Mouse (Mus musculus): ENCODE data around the gene C1qtnf1. TPM values are rescaled to one million over a fixed set of nuclear protein-coding genes. Genes with fewer than 3 reads are reported as not detected.

C1qtnf1 gene
- polyA plus RNA-seq, 1 experiment from 2014 or later = 2.8 TPM

GRCm38 (mm10) chr11:118428944-118429709 lies 1.1 kb downstream of the C1qtnf1 start:
- Histone ChIP-seq H3K4me2 (peak overlapping the region; percentile 46), H3K27ac (no peak overlapping the region), H3K27me3 (peaks cover 20% of the 10 kb centered on the region; the same call in 1 of the 2 replicates), H3K9me3 (no peaks in the 10 kb centered on the region), H3K36me3 (no peaks in the 10 kb centered on the region), H3K4me3 (peak overlapping the region; percentile 24), H3K4me1 (replicated peaks) (peaks cover 55% of the 10 kb centered on the region), H3K9ac (peak overlapping the region; percentile 53; the same call in 1 of the 2 replicates)
- ATAC-seq (ENCODE audit: low FRiP score) = no peak
- 58% methylated on average over 8 of the region's 8 CpGs for WGBS

- no peak overlapping the region for H3K27ac ChIP-seq
- no peak overlapping the region for H3K4me2 ChIP-seq
- no peak overlapping the region for H3K4me3 ChIP-seq
- no peak for ATAC-seq (ENCODE audit: low FRiP score)
- no peaks in the 10 kb centered on the region for H3K9me3 ChIP-seq
- H3K4me1 ChIP-seq (replicated peaks) = peaks cover 50% of the 10 kb centered on the region
- whole genome bisulfite sequencing = 62% methylated on average over 4 of the region's 4 CpGs
- peak overlapping the region; percentile 25; the same call in 1 of the 2 replicates for H3K9ac ChIP-seq
- no peaks in the 10 kb centered on the region for H3K36me3 ChIP-seq
- peaks cover 20% of the 10 kb centered on the region; the same call in 1 of the 2 replicates for H3K27me3 ChIP-seq
Measured at GRCm38 (mm10) chr11:118430291-118430885, 2.4 kb downstream of the C1qtnf1 start.

- no peaks in the 10 kb centered on the region for H3K9me3 ChIP-seq
- WGBS = 76% methylated on average over 16 of the region's 16 CpGs
Measured at GRCm38 (mm10) chr11:118431100-118431948, 3.3 kb downstream of the C1qtnf1 start.

DNA sequence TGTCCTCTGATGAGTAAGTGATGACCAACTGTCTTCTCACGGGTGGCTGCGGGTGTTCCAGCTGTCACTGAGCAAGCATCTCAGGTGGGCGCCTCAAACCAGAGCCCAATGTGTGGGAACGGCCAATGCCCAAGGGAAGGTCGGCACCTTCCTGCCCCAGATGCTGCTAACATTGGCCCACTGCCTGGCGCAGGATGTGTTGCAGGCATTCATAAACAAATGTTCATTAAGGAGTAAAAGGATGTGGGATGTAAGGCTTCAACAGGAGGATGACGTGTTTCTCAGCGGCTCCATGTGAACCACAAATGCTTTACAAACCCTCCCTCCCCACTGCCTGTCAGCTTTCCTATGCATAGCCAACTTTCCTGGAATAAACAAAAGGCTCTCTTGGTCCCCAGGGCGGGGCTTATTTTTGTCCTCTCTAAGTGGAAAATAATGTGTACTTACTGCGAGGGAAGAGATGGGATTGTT lies 5.4 kb downstream of the C1qtnf1 start:
- Histone ChIP-seq H3K36me3 (no peaks in the 10 kb centered on the region), H3K4me1 (replicated peaks) (peaks cover 62% of the 10 kb centered on the region), H3K4me3 (no peak overlapping the region), H3K9ac (peak overlapping the region; percentile 24; the same call in 1 of the 2 replicates), H3K27me3 (peaks cover 13% of the 10 kb centered on the region; the same call in 1 of the 2 replicates), H3K9me3 (no peaks in the 10 kb centered on the region), H3K4me2 (peak overlapping the region; percentile 36), H3K27ac (0 out of 2 replicates have a peak overlapping the region, but pooled peaks have one; percentile 40)
- no peak for ATAC-seq (ENCODE audit: low FRiP score)
- 68% methylated on average over 10 of the region's 10 CpGs for WGBS

More at GRCm38 (mm10) chr11:118431100-118431948, 3.3 kb downstream of the C1qtnf1 start:
- Histone ChIP-seq H3K4me2 (no peak overlapping the region), H3K36me3 (no peaks in the 10 kb centered on the region), H3K4me1 (replicated peaks) (peaks cover 55% of the 10 kb centered on the region), H3K4me3 (no peak overlapping the region), H3K9ac (peak overlapping the region; percentile 29; the same call in 1 of the 2 replicates), H3K27me3 (peaks cover 20% of the 10 kb centered on the region; the same call in 1 of the 2 replicates), H3K27ac (no peak overlapping the region)
- ATAC-seq (ENCODE audit: low FRiP score) = no peak

- no peak for ATAC-seq (ENCODE audit: low FRiP score)
- Histone ChIP-seq H3K27ac (peak overlapping the region; percentile 40; the same call in 1 of the 2 replicates), H3K4me1 (replicated peaks) (peaks cover 62% of the 10 kb centered on the region)
Measured at GRCm38 (mm10) chr11:118434093-118434492, 6.1 kb downstream of the C1qtnf1 start.

GRCm38 (mm10) chr11:118436471-118436935 lies 8.5 kb downstream of the C1qtnf1 start:
- no peak overlapping the region for H3K4me2 ChIP-seq
- peaks cover 61% of the 10 kb centered on the region for H3K4me1 ChIP-seq (replicated peaks)
- peak overlapping the region; percentile 56; the same call in 1 of the 2 replicates for H3K27ac ChIP-seq
- H3K27me3 ChIP-seq = 0 out of 2 replicates have a peak, but pooled peaks cover 5% of the 10 kb centered on the region
- 33% methylated on average over 6 of the region's 6 CpGs for WGBS
- no peak overlapping the region for H3K9ac ChIP-seq
- H3K9me3 ChIP-seq = no peaks in the 10 kb centered on the region
- H3K36me3 ChIP-seq = no peaks in the 10 kb centered on the region
- H3K4me3 ChIP-seq = no peak overlapping the region
- ATAC-seq (ENCODE audit: low FRiP score) = peak; percentile 63; the same call in 1 of the 2 replicates

More at GRCm38 (mm10) chr11:118434093-118434492, 6.1 kb downstream of the C1qtnf1 start:
- Histone ChIP-seq H3K4me2 (peak overlapping the region; percentile 36), H3K9me3 (no peaks in the 10 kb centered on the region), H3K27me3 (0 out of 2 replicates have a peak, but pooled peaks cover 8% of the 10 kb centered on the region), H3K36me3 (no peaks in the 10 kb centered on the region), H3K9ac (no peak overlapping the region), H3K4me3 (no peak overlapping the region)
- 46% methylated on average over 13 of the region's 13 CpGs for WGBS

GRCm38 (mm10) chr11:118438665-118439414 lies 10.8 kb downstream of the C1qtnf1 start:
- H3K4me2 ChIP-seq = no peak overlapping the region
- H3K9me3 ChIP-seq = no peaks in the 10 kb centered on the region
- ATAC-seq (ENCODE audit: low FRiP score) = no peak
- H3K27me3 ChIP-seq = peaks cover 3% of the 10 kb centered on the region; the same call in 1 of the 2 replicates
- H3K36me3 ChIP-seq = no peaks in the 10 kb centered on the region
- peak overlapping the region; percentile 62 for H3K27ac ChIP-seq
- peaks cover 55% of the 10 kb centered on the region for H3K4me1 ChIP-seq (replicated peaks)
- 30% methylated on average over 11 of the region's 11 CpGs for whole genome bisulfite sequencing
- H3K9ac ChIP-seq = 0 out of 2 replicates have a peak overlapping the region, but pooled peaks have one; percentile 43
- H3K4me3 ChIP-seq = no peak overlapping the region

GRCm38 (mm10) chr11:118442691-118443090 lies 14.7 kb downstream of the C1qtnf1 start:
- ATAC-seq (ENCODE audit: low FRiP score) = 0 out of 2 replicates have a peak, but pooled peaks have one; percentile 38
- 67% methylated on average over 13 of the region's 13 CpGs for WGBS
- H3K27ac ChIP-seq = no peak overlapping the region

DNA sequence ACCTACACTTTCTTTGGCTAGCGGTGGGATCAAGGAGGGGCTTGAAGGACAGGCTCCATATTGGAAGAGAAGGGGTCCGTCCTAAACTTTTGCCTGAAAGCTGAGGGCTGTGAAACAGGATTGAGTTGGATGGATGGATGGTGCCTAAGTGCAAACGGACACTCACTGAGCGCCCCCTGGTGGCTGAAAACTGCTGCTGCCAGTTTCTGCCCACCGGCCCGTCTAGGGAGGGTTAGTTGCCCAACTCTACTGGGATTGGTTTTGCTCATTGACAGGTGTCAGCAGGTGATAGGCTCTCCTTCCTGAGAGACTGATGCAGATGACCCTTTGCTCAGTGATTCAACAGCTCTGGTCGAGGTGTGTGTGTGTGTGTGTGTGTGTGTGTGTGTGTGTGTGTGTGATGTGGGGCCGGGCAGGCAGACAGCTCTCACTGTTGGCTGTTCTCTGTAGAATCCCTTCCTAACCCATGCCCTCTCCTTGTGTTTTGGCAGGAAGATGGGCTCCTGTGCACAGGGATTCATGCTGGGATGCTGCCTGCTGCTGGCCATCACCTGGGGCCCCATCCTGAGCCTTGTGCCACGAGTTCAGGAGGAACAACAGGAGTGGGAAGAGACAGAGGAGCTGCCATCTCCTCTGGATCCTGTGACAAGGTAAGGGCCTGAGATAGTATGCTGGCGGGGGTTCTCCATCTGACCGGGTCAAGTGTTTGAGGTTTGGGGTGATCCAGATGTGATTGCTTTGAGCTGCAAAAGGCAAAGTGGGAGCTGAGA lies 15.4 kb downstream of the C1qtnf1 start:
- WGBS = 33% methylated on average over 11 of the region's 11 CpGs
- no peak overlapping the region for H3K4me2 ChIP-seq
- peaks cover 24% of the 10 kb centered on the region for H3K4me1 ChIP-seq (replicated peaks)
- H3K9me3 ChIP-seq = no peaks in the 10 kb centered on the region
- H3K27me3 ChIP-seq = peaks cover 19% of the 10 kb centered on the region
- no peak overlapping the region for H3K4me3 ChIP-seq
- ATAC-seq (ENCODE audit: low FRiP score) = no peak
- no peak overlapping the region for H3K9ac ChIP-seq
- no peaks in the 10 kb centered on the region for H3K36me3 ChIP-seq
- H3K27ac ChIP-seq = no peak overlapping the region

More at GRCm38 (mm10) chr11:118442691-118443090, 14.7 kb downstream of the C1qtnf1 start:
- Histone ChIP-seq H3K4me2 (no peak overlapping the region), H3K27me3 (peaks cover 15% of the 10 kb centered on the region), H3K9me3 (no peaks in the 10 kb centered on the region), H3K9ac (no peak overlapping the region), H3K36me3 (no peaks in the 10 kb centered on the region), H3K4me3 (no peak overlapping the region), H3K4me1 (replicated peaks) (peaks cover 31% of the 10 kb centered on the region)

DNA sequence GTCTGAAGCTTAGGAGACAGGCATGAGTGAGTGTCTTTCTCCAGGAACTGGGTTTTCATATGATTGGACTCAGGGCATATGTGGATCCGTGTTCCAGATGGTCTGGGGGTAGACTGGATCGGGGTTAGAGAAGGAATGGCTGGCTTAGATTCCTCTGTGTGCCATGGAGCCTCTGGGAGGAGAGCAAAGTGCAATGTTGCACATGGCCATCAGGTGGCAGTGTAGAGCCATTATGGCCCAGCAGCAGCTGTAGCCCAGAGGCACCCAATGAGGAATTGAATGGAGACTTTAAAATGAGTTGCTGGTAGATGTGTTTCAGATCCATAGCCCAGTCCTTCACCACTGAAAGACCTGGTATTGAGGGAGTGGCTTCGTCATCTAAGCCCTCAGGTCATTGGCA lies 17.8 kb downstream of the C1qtnf1 start:
- ATAC-seq (ENCODE audit: low FRiP score) = peak; percentile 26; the same call in 1 of the 2 replicates
- peaks cover 4% of the 10 kb centered on the region for H3K4me1 ChIP-seq (replicated peaks)
- H3K36me3 ChIP-seq = no peaks in the 10 kb centered on the region
- H3K4me2 ChIP-seq = no peak overlapping the region
- H3K27me3 ChIP-seq = peaks cover 20% of the 10 kb centered on the region
- H3K4me3 ChIP-seq = no peak overlapping the region
- WGBS = 18% methylated on average over 3 of the region's 3 CpGs
- H3K9ac ChIP-seq = no peak overlapping the region
- no peaks in the 10 kb centered on the region for H3K9me3 ChIP-seq
- no peak overlapping the region for H3K27ac ChIP-seq
